Mouse (Mus musculus): Measurements from ENCODE around the gene Hist1h2ao.

GRCm38 (mm10) chr13:21795584-21795983, 14.7 kb upstream of the Hist1h2ao start:
- TF ChIP-seq CTCF (IDR thresholded peaks at IDR 0.05; ENCODE audit: control insufficient read depth, insufficient read depth, low read length) (no peak), POLR2A (IDR thresholded peaks at IDR 0.05; ENCODE audit: borderline replicate concordance, control insufficient read depth, low read depth, low read length) (no peak)

Measured in bone marrow, adult 2 months (tissue).